Mouse (Mus musculus): Measurements from ENCODE around the gene Shroom3. TPM values are rescaled to one million over a fixed set of nuclear protein-coding genes. Genes with fewer than 3 reads are reported as not detected.

The Shroom3 gene
- polyA plus RNA-seq, 1 experiment from 2014 or later, result 3.5 TPM

DNA sequence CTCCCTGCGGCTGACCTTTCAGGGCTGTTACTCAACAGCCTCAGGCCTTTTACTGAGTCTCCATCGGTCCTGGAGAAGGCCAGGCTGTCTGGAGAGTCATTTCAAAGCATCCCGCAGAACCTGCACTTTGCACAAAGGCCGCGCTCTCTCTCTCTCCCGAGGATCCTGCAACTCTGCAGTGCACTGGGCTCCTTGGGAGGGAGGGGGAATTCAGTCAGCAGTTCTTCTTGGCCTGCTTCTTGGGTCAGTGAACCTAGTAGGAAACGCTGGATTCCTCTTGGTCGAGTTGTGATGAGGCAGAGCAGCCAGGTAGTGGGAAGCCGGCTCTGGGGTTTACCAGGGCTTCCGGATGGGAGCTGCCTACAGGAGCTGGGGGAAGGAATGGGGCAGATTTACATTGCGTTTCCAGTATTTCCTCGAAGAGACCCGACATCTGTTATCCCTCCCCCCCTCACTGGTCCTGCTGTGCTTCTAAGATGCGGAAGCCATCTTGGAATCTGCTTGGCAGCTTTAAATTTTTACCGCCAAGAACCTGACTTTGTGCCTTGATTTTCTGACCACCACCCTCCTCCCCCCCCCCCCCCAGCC is 305.6 kb downstream of the Shroom3 start:
- Histone ChIP-seq H3K27ac (ENCODE audit: low read depth, low read length) (no peak overlapping the region), H3K9me3 (ENCODE audit: control insufficient read depth, low read length) (no peaks in the 10 kb centered on the region), H3K36me3 (ENCODE audit: control insufficient read depth, insufficient read depth, low read length) (no peaks in the 10 kb centered on the region), H3K4me3 (ENCODE audit: low read depth, low read length) (no peak overlapping the region), H3K4me1 (replicated peaks; ENCODE audit: control insufficient read depth, insufficient read depth, low read length) (no peaks in the 10 kb centered on the region), H3K27me3 (replicated peaks; ENCODE audit: control insufficient read depth, insufficient read depth, low read length) (no peaks in the 10 kb centered on the region), H3K4me2 (no peak overlapping the region), H3K9ac (ENCODE audit: low read depth, low read length) (no peak overlapping the region)
- ATAC-seq (replicated peaks; ENCODE audit: low FRiP score) (no peak), DNase-seq (ENCODE audit: low spot score) (no peak)
- 51% methylated on average over 15 of the region's 15 CpGs for WGBS

DNA sequence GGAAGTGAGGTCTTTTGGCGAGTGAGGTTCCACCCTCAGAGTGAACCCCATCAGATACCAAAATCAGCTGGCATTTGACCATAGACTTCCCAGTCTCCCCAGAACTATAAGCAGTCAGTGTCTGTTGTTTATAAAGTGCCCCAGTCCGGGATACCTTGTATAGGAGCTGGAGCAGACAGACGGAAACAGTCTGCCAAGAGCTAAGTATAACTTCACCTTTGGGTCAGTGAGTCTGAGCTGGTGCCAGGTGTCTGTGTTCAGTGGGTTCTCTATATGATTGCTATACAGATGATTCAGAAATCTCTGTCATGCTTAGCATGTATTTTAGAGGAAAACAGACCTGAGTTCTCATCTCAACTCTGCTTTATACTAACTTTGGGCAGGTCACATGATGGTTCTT is 308.9 kb downstream of the Shroom3 start:
- Histone ChIP-seq H3K4me2 (no peak overlapping the region), H3K36me3 (ENCODE audit: control insufficient read depth, insufficient read depth, low read length) (no peaks in the 10 kb centered on the region), H3K27ac (ENCODE audit: low read depth, low read length) (no peak overlapping the region), H3K4me3 (ENCODE audit: low read depth, low read length) (no peak overlapping the region), H3K4me1 (replicated peaks; ENCODE audit: control insufficient read depth, insufficient read depth, low read length) (no peaks in the 10 kb centered on the region; the same call in 1 of the 2 replicates), H3K9me3 (ENCODE audit: control insufficient read depth, low read length) (no peaks in the 10 kb centered on the region), H3K9ac (ENCODE audit: low read depth, low read length) (no peak overlapping the region), H3K27me3 (replicated peaks; ENCODE audit: control insufficient read depth, insufficient read depth, low read length) (no peaks in the 10 kb centered on the region)
- ATAC-seq (replicated peaks; ENCODE audit: low FRiP score) (no peak), DNase-seq (ENCODE audit: low spot score) (no peak)
- 68% methylated on average over 3 of the region's 3 CpGs for WGBS

DNA sequence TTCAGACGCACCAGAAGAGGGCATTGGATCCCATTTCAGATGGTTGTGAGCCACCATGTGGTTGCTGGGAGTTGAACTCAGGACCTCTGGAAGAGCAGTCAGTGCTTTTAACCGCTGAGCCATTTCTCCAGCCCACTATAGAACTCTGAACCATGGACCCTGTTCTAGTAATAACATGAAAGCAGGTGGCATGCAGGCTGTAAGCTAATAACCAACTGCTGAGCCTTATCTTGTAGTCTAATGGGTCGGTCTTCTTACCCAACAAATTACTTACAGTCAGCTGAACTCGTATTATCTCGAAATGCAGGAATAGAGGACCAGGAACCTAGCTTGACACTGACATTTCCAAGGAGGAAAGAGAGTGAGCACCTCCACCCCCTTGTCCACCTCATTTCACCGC is 311.1 kb downstream of the Shroom3 start:
- 72% methylated on average over 6 of the region's 6 CpGs for WGBS
- H3K27me3 ChIP-seq (replicated peaks; ENCODE audit: control insufficient read depth, insufficient read depth, low read length), result no peaks in the 10 kb centered on the region
- DNase-seq (ENCODE audit: low spot score), result no peak
- no peaks in the 10 kb centered on the region for H3K9me3 ChIP-seq (ENCODE audit: control insufficient read depth, low read length)
- H3K4me2 ChIP-seq, result no peak overlapping the region
- no peak overlapping the region for H3K9ac ChIP-seq (ENCODE audit: low read depth, low read length)
- ATAC-seq (replicated peaks; ENCODE audit: low FRiP score), result no peak
- H3K4me3 ChIP-seq (ENCODE audit: low read depth, low read length), result no peak overlapping the region
- peaks cover 3% of the 10 kb centered on the region for H3K4me1 ChIP-seq (replicated peaks; ENCODE audit: control insufficient read depth, insufficient read depth, low read length)
- H3K27ac ChIP-seq (ENCODE audit: low read depth, low read length), result no peak overlapping the region
- no peaks in the 10 kb centered on the region for H3K36me3 ChIP-seq (ENCODE audit: control insufficient read depth, insufficient read depth, low read length)

DNA sequence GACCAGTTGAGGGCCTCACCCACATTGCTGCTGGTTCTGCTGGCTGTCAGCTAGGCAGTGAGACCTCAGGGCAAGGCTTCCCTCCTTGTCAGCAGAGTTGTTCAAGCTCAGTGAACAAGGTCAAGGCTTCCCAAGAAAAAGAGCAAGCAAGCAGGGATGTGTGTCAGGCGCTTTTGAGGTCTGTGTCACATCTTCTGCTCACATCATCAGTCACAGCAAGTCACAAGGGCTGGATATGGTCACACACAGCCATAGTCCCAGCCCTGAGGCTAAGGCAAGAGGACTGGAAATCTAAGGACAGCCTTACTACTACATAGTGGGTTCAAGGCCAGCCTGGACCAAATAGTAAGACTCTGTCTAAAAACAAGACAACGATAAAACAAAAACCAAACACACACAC is 311.6 kb downstream of the Shroom3 start:
- Histone ChIP-seq H3K27me3 (replicated peaks; ENCODE audit: control insufficient read depth, insufficient read depth, low read length) (no peaks in the 10 kb centered on the region), H3K36me3 (ENCODE audit: control insufficient read depth, insufficient read depth, low read length) (no peaks in the 10 kb centered on the region), H3K4me1 (replicated peaks; ENCODE audit: control insufficient read depth, insufficient read depth, low read length) (peaks cover 3% of the 10 kb centered on the region), H3K27ac (ENCODE audit: low read depth, low read length) (no peak overlapping the region), H3K9me3 (ENCODE audit: control insufficient read depth, low read length) (no peaks in the 10 kb centered on the region), H3K4me3 (ENCODE audit: low read depth, low read length) (no peak overlapping the region), H3K9ac (ENCODE audit: low read depth, low read length) (no peak overlapping the region), H3K4me2 (no peak overlapping the region)
- WGBS, result 79% methylated on average over 2 of the region's 2 CpGs
- DNase-seq (ENCODE audit: low spot score) (no peak), ATAC-seq (replicated peaks; ENCODE audit: low FRiP score) (no peak)

DNA sequence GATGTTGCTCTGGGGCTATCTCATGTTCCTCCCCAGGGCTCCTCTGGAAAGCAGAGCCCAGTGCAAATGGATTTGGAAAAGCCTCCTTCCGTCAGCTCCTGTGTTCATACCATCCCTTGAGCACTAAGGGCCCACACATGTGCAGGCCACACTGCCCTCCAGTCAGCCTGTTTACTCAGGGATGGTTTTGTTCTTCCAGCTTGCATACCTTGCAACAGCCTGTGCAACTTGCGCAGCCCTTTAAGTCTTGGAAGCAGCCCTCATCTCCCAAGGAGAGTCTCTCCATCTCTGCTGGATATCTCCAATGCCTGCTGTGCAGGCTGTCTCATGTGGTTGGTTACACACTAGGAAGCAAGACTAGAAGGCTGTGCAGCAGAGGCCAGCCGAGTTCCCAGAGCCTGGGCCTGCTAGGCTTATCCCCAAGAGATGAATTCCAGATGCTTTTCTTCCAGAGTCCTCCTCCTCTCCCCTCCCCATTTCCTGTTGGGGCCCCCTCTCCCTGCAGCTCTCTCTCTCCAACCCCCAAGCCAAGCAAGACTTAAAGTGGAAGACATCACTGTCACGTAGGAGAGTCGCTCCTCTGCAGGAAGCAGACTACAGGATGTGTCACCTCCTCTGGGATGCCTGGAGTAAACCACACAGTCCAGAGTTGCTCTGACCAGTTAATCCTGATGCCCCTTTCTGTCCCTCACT is 314.3 kb downstream of the Shroom3 start:
- H3K9me3 ChIP-seq (ENCODE audit: control insufficient read depth, low read length), result no peaks in the 10 kb centered on the region
- no peaks in the 10 kb centered on the region for H3K27me3 ChIP-seq (replicated peaks; ENCODE audit: control insufficient read depth, insufficient read depth, low read length)
- ATAC-seq (replicated peaks; ENCODE audit: low FRiP score) (peak; percentile 74), DNase-seq (ENCODE audit: low spot score) (peak; percentile 57)
- H3K9ac ChIP-seq (ENCODE audit: low read depth, low read length), result no peak overlapping the region
- 35% methylated on average over 5 of the region's 5 CpGs for WGBS
- H3K4me1 ChIP-seq (replicated peaks; ENCODE audit: control insufficient read depth, insufficient read depth, low read length), result peaks cover 11% of the 10 kb centered on the region
- H3K4me2 ChIP-seq, result 0 out of 2 replicates have a peak overlapping the region, but pooled peaks have one; percentile 9
- H3K36me3 ChIP-seq (ENCODE audit: control insufficient read depth, insufficient read depth, low read length), result no peaks in the 10 kb centered on the region
- peak overlapping the region; percentile 84 for H3K27ac ChIP-seq (ENCODE audit: low read depth, low read length)
- H3K4me3 ChIP-seq (ENCODE audit: low read depth, low read length), result no peak overlapping the region

DNA sequence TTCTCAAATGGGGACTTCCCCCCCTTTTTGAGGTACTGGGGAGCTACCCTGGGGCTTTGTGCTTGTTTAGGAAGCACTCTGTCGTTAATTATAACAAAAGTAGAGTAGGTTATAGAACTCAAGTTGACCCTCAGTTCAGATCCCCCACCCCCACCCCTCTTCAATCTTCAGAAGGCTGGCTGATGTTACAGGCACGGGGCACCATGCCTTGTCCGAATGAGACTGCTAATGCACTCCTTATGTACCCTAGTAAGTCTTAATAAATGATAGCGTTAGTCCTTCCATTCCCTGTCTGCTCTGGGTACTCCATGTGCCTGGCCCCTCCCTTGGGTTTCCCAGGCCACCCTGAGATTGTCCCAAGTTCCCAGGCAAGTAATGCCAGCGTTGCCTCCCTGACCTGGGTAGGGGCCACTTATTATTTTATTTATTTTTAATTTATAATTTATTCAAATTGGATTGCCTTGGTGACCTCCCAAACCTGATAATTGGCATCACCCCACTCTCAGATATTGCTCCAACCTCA is 315.3 kb downstream of the Shroom3 start:
- no peaks in the 10 kb centered on the region for H3K9me3 ChIP-seq (ENCODE audit: control insufficient read depth, low read length)
- no peak overlapping the region for H3K4me3 ChIP-seq (ENCODE audit: low read depth, low read length)
- no peak overlapping the region for H3K9ac ChIP-seq (ENCODE audit: low read depth, low read length)
- peak overlapping the region; percentile 84 for H3K27ac ChIP-seq (ENCODE audit: low read depth, low read length)
- H3K36me3 ChIP-seq (ENCODE audit: control insufficient read depth, insufficient read depth, low read length), result no peaks in the 10 kb centered on the region
- 37% methylated on average over 5 of the region's 5 CpGs for WGBS
- H3K4me2 ChIP-seq, result no peak overlapping the region
- ATAC-seq (replicated peaks; ENCODE audit: low FRiP score), result no peak
- no peaks in the 10 kb centered on the region for H3K27me3 ChIP-seq (replicated peaks; ENCODE audit: control insufficient read depth, insufficient read depth, low read length)
- no peak for DNase-seq (ENCODE audit: low spot score)
- peaks cover 11% of the 10 kb centered on the region for H3K4me1 ChIP-seq (replicated peaks; ENCODE audit: control insufficient read depth, insufficient read depth, low read length)

DNA sequence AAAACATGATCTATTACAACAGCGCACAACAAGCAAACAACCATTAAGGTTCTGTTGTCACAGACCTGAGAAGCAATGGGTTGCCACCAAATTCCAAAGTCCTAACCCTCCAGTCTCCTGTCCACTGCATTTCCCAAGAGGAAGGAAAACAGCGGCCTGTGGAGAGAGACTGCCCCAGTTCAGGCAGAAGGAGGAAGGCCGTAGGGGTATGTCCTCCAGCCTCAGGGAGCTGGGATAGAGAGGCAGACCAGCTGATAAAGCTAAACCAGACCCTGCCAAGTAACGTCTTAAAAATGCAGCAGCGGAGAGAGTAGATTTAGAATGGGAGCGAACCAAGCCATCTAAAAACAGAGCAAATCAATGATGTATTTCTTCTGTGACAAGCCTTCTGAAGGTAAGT is 316.8 kb downstream of the Shroom3 start:
- Histone ChIP-seq H3K9ac (ENCODE audit: low read depth, low read length) (no peak overlapping the region), H3K36me3 (ENCODE audit: control insufficient read depth, insufficient read depth, low read length) (no peaks in the 10 kb centered on the region), H3K4me1 (replicated peaks; ENCODE audit: control insufficient read depth, insufficient read depth, low read length) (peaks cover 11% of the 10 kb centered on the region), H3K27me3 (replicated peaks; ENCODE audit: control insufficient read depth, insufficient read depth, low read length) (no peaks in the 10 kb centered on the region), H3K27ac (ENCODE audit: low read depth, low read length) (peak overlapping the region; percentile 48; the same call in 1 of the 2 replicates), H3K9me3 (ENCODE audit: control insufficient read depth, low read length) (no peaks in the 10 kb centered on the region), H3K4me3 (ENCODE audit: low read depth, low read length) (no peak overlapping the region), H3K4me2 (no peak overlapping the region)
- DNase-seq (ENCODE audit: low spot score), result no peak
- no peak for ATAC-seq (replicated peaks; ENCODE audit: low FRiP score)
- 63% methylated on average over 6 of the region's 6 CpGs for WGBS

DNA sequence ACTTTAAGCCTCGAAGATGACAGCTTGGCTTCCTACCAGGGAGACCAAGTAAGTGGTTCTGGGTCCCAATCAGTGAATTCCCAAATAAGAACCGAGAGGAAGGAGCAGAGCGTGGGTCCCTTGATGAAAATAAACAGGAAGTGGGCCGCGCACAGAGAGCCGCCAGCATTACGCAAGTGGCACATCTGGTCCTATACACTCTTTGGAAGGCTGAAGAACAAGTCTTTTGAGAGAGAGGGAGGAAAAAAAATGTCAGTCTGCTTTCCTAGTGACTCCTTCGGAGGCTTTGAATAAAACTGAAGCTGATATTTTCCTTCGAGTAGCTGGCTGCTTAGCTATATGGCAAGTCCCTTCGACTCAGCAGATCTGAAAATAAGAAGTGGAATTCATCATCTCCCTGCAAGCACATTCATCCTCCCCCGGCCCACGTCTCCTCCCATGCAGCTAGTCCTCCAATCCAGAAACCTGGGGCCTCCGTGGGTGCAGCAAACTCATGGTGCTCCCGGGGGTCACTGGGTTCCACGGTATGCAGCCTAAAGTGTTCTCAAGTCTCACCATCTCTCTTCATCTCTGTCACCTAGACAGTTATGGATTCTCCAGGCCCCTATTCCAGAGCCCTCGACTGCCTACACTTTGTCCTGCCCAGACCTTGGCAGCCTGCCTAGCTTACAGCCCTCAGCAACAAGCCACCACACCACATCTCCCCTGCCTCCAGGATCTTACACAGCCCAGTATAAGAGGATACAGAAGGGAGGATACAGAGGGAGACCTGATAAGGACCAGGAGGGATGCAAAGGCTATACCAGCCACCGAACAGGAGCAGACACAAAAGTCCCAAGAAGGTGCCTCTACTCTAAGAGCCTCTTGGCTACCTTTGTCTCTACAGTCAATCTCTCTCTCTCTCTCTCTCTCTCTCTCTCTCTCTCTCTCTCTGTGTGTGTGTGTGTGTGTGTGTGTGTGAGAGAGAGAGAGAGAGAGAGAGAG is 317.8 kb downstream of the Shroom3 start:
- Histone ChIP-seq H3K27me3 (replicated peaks; ENCODE audit: control insufficient read depth, insufficient read depth, low read length) (no peaks in the 10 kb centered on the region), H3K4me3 (ENCODE audit: low read depth, low read length) (no peak overlapping the region), H3K9ac (ENCODE audit: low read depth, low read length) (no peak overlapping the region), H3K4me2 (no peak overlapping the region), H3K27ac (ENCODE audit: low read depth, low read length) (peak overlapping the region; percentile 48), H3K9me3 (ENCODE audit: control insufficient read depth, low read length) (no peaks in the 10 kb centered on the region), H3K4me1 (replicated peaks; ENCODE audit: control insufficient read depth, insufficient read depth, low read length) (peaks cover 11% of the 10 kb centered on the region), H3K36me3 (ENCODE audit: control insufficient read depth, insufficient read depth, low read length) (no peaks in the 10 kb centered on the region)
- ATAC-seq (replicated peaks; ENCODE audit: low FRiP score) (no peak), DNase-seq (ENCODE audit: low spot score) (no peak)
- WGBS, result 45% methylated on average over 17 of the region's 17 CpGs
